Mouse (Mus musculus) kidney, embryonic 16.5 days (tissue): ENCODE measurements around the gene Olfr156. TPM values are rescaled to one million over a fixed set of nuclear protein-coding genes. Genes with fewer than 3 reads are reported as not detected.

ENCODE experiments used
- ATAC-seq: fragments of 200-750 bp; cut with Nextera tagmentation; 2 replicates; pipeline ENCODE4 v1.8.0; 2017; ENCODE audit warnings: moderate TSS enrichment; ENCODE audit not compliant: low FRiP score, low TSS enrichment
- H3K27ac ChIP-seq: fragments of 300-500 bp; sonication (generic); 2 replicates; pipeline ENCODE4 v1.5.1; 2014; ENCODE audit warnings: low read length
- H3K27me3 ChIP-seq: fragments of 300-500 bp; sonication (generic); 2 replicates; pipeline ENCODE4 v1.6.1; 2014; ENCODE audit warnings: low read length, control low read depth, mixed read lengths; ENCODE audit not compliant: insufficient read depth
- H3K36me3 ChIP-seq: fragments of 300-500 bp; sonication (generic); 2 replicates; pipeline ENCODE4 v1.6.1; 2014; ENCODE audit warnings: low read length, control low read depth, mixed read lengths; ENCODE audit not compliant: insufficient read depth
- H3K4me1 ChIP-seq: fragments of 300-500 bp; sonication (generic); 2 replicates; pipeline ENCODE4 v1.6.1; 2014; ENCODE audit warnings: low read length, control low read depth, mixed read lengths; ENCODE audit not compliant: insufficient read depth
- H3K4me2 ChIP-seq: fragments of 300-500 bp; sonication (generic); replicated peaks from 2 replicates; pipeline ENCODE4 v1.6.1; 2014; ENCODE audit warnings: low read depth, low read length
- H3K4me3 ChIP-seq: fragments of 300-500 bp; sonication (generic); 2 replicates; pipeline ENCODE4 v1.5.1; 2014; ENCODE audit warnings: mild to moderate bottlenecking, low read length
- H3K9ac ChIP-seq: fragments of 300-500 bp; sonication (generic); replicated peaks from 2 replicates; pipeline ENCODE4 v1.6.1; 2014; ENCODE audit warnings: low read length
- H3K9me3 ChIP-seq: fragments of 300-500 bp; sonication (generic); 2 replicates; pipeline ENCODE4 v1.6.1; 2016; ENCODE audit warnings: low read length, control low read depth
- WGBS: fragments of 180-500 bp; shearing (Covaris S2); extraction: QIAGEN DNeasy Blood & Tissue Kit; methylation state at CpG from one replicate; pipeline ENCODE4 v1.1.7; 2014; 5-methylcytosine and 5-hydroxymethylcytosine counted together
- polyA plus RNA-seq: library from polyadenylated mRNA; unstranded; fragments of >200 nt; fragmentation: Nextera tagmentation; extraction: Ambion mirVana; gene quantifications from 2 replicates; pipeline ENCODE4 v1.2.1, GENCODE M21; 2015

Olfr156 gene
- polyA plus RNA-seq, result not detected in 2 replicates

DNA sequence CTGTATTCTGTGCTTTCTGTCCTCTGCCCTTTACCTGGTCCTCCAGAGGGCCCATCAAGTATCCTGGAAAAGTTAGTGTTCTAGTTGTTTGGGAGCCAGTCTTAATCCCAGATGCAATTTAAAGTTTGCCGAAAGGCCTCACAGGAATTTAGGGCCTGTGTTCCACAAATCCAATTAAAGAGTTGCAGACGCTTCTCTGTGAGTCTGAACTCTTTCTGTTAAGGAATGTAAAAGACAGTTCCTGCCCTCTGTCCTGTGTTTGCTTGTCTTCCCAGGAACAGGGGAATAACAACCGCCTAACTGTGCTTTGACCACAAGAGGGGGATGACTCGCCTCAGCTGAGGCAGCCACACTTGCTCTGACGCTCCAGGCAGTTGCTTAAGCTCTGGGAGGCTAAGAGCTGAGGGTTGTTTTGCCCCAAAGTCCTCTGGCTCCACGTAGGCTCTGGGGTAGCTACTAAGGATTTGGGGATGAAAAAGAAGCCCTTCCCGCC is at the start of gene Olfr156:
Gene Olfr156 (minus strand): TSS at position 51 of the 493 bp plus-strand sequence.
- H3K27me3 ChIP-seq, result no peaks in the 10 kb centered on the region
- H3K36me3 ChIP-seq, result no peaks in the 10 kb centered on the region
- no peaks in the 10 kb centered on the region for H3K4me1 ChIP-seq
- no peaks in the 10 kb centered on the region for H3K9me3 ChIP-seq
- no peak within 1 kb of the TSS for H3K27ac ChIP-seq
- ATAC-seq, result peak; percentile 57; the same call in 1 of the 2 replicates
- 14% methylated on average over 7 of the region's 7 CpGs for whole genome bisulfite sequencing
- no peak within 1 kb of the TSS for H3K4me2 ChIP-seq
- H3K9ac ChIP-seq, result no peak within 1 kb of the TSS
- H3K4me3 ChIP-seq, result no peak within 1 kb of the TSS

DNA sequence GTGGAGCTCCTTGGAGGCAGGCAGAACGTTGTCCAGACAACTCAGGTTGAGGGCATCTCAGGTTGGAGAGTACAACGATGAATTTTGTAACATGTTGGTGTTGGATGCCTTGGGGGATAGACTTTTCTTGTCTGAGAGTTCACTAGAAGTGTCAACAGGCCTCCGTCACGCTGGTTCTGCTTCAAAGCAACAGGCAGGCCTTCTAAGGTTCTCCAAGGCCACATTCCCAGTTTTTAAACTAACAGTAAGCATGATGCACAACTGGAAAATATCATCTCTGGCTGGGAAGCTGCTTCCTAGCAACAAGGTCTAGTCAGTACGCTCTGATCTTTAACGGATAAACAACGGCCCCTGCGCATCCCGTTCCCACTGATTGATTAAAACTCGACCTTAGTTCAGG is 46.1 kb upstream of the Olfr156 start:
- whole genome bisulfite sequencing, result 75% methylated on average over 10 of the region's 10 CpGs
- ATAC-seq, result no peak
- H3K4me1 ChIP-seq, result peaks cover 5% of the 10 kb centered on the region
- H3K27me3 ChIP-seq, result no peaks in the 10 kb centered on the region
- H3K9ac ChIP-seq, result no peak overlapping the region
- H3K9me3 ChIP-seq, result peaks cover 7% of the 10 kb centered on the region
- no peaks in the 10 kb centered on the region for H3K36me3 ChIP-seq
- H3K4me3 ChIP-seq, result no peak overlapping the region
- H3K4me2 ChIP-seq, result no peak overlapping the region
- no peak overlapping the region for H3K27ac ChIP-seq

GRCm38 (mm10) chr4:43863298-43863697 is 39.6 kb upstream of the Olfr156 start:
- Histone ChIP-seq H3K9me3 (no peaks in the 10 kb centered on the region), H3K4me2 (no peak overlapping the region), H3K36me3 (no peaks in the 10 kb centered on the region), H3K27me3 (no peaks in the 10 kb centered on the region), H3K9ac (no peak overlapping the region), H3K27ac (no peak overlapping the region), H3K4me1 (no peaks in the 10 kb centered on the region), H3K4me3 (no peak overlapping the region)
- no peak for ATAC-seq
- 57% methylated on average over 4 of the region's 4 CpGs for WGBS

DNA sequence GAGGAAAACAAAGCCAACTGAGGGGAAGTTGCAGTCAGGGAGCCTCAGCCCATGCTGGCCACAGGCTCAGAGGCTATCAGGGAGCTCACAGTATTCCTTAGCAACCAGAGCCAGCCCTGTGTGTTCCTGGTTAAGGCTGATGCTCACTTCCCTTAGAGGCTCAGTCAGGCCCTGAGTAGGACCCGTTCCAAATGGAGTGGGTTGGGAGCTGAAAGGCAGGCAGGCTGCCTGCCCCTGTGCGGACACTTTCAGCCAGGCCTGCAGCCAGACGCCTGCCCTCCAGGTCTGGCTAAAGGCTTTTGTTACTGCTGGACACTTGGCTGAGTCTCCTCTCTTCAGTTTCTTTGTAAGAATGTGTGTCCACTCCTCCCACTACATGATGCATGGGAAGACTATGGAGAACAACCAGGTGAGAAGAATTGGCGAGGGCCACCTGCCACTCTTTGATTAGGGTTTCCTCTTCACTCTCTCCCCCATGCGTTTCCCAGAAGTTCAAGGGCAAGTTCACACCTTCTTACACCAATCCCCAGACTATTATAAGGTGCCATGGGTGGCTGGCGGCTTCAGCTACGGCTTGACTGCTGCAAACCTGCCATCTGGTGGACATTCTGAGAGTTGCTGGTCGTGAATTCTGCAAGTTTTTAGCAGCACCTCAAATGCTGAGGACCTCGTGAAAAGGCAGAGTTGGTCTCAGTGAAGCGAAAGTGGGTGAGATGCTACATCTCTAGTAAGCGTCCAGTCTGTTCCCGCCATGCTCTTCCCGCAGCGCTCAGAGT is 37.2 kb upstream of the Olfr156 start:
- Histone ChIP-seq H3K27ac (no peak overlapping the region), H3K36me3 (no peaks in the 10 kb centered on the region), H3K4me1 (no peaks in the 10 kb centered on the region), H3K9ac (no peak overlapping the region), H3K4me3 (no peak overlapping the region), H3K4me2 (no peak overlapping the region), H3K9me3 (no peaks in the 10 kb centered on the region), H3K27me3 (no peaks in the 10 kb centered on the region)
- ATAC-seq, result no peak
- WGBS, result 16% methylated on average over 14 of the region's 14 CpGs

- no peak for ATAC-seq
- Histone ChIP-seq H3K27me3 (no peaks in the 10 kb centered on the region), H3K4me1 (no peaks in the 10 kb centered on the region), H3K4me2 (no peak overlapping the region), H3K4me3 (no peak overlapping the region), H3K9ac (no peak overlapping the region), H3K36me3 (no peaks in the 10 kb centered on the region), H3K27ac (no peak overlapping the region), H3K9me3 (no peaks in the 10 kb centered on the region)
- 75% methylated on average over 10 of the region's 10 CpGs for WGBS
Observed at GRCm38 (mm10) chr4:43859886-43860285, 36.2 kb upstream of the Olfr156 start.

DNA sequence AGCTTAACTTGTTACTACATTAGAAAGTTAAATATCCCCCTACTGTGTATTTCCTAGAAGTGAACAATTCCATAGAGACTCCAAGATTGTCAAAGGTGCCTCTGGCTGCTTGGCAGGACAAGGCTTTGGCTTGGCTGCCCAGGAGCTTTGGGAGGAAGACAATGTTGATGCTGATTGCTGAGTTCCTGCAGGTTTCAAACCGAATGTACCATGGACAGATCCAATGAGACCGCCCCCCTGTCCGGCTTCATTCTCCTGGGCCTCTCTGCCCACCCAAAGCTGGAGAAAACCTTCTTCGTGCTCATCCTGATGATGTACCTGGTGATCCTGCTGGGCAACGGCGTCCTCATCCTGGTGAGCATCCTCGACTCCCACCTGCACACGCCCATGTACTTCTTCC is 30.4 kb upstream of the Olfr156 start:
- no peaks in the 10 kb centered on the region for H3K27me3 ChIP-seq
- WGBS, result 71% methylated on average over 8 of the region's 8 CpGs
- no peak overlapping the region for H3K4me3 ChIP-seq
- no peak overlapping the region for H3K27ac ChIP-seq
- H3K4me2 ChIP-seq, result no peak overlapping the region
- no peaks in the 10 kb centered on the region for H3K36me3 ChIP-seq
- no peak for ATAC-seq
- H3K9me3 ChIP-seq, result no peaks in the 10 kb centered on the region
- no peaks in the 10 kb centered on the region for H3K4me1 ChIP-seq
- no peak overlapping the region for H3K9ac ChIP-seq

DNA sequence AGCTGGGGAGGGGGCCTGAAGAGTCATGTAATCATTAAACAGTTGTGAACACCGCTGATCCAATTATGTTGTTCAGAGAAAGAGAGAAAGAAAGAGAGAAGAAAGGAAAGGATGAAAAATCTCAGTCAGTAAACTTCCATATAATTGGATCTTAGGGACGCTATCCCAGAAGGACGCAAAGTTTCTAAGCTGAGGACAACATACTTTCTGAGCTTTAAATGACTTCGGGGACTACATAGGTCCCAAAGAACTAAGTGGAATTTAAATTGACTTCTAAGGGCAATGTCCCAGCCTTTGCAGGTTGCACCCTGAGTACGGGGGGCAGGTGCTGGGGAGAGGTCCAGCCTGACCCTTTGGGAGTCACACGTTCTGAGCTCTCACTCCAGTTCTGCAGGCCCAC is 27.6 kb upstream of the Olfr156 start, which contains the start of gene Olfr155:
Gene Olfr155 (plus strand): TSS at position 301 of the 400 bp plus-strand sequence.
- no peaks in the 10 kb centered on the region for H3K4me1 ChIP-seq
- 84% methylated on average over 6 of the region's 6 CpGs for WGBS
- no peaks in the 10 kb centered on the region for H3K9me3 ChIP-seq
- H3K27ac ChIP-seq, result no peak within 1 kb of the TSS
- no peak within 1 kb of the TSS for H3K4me3 ChIP-seq
- H3K36me3 ChIP-seq, result no peaks in the 10 kb centered on the region
- no peak for ATAC-seq
- no peak within 1 kb of the TSS for H3K9ac ChIP-seq
- H3K4me2 ChIP-seq, result no peak within 1 kb of the TSS
- no peaks in the 10 kb centered on the region for H3K27me3 ChIP-seq

DNA sequence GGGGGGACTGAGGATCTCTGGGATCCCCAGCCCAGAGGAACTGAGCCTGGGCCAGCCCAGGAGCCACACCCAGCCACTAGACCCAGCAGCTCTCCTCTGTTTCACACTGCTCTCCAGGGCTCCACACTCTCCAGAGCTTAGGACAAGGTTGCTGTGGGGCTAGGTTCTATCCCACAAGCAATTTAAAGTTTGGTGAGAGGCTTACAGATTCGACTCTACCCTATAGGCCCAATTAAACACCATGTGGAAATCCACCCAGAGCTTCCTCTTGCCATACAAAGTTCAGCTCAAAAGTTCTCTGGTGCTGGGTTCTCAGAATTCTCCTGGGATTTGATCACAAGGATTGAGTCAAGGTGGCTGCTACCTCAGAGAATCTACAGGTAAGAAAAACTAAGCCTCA is 16.4 kb upstream of the Olfr156 start, which contains the start of gene Olfr157:
Gene Olfr157 (minus strand): TSS at position 101 of the 400 bp plus-strand sequence.
- H3K9ac ChIP-seq, result no peak within 1 kb of the TSS
- WGBS, result 61% methylated on average over 1 of the region's 1 CpGs
- H3K9me3 ChIP-seq, result peaks cover 3% of the 10 kb centered on the region; the same call in 1 of the 2 replicates
- no peaks in the 10 kb centered on the region for H3K27me3 ChIP-seq
- ATAC-seq, result no peak
- H3K36me3 ChIP-seq, result no peaks in the 10 kb centered on the region
- no peak within 1 kb of the TSS for H3K4me3 ChIP-seq
- no peak within 1 kb of the TSS for H3K27ac ChIP-seq
- no peaks in the 10 kb centered on the region for H3K4me1 ChIP-seq
- no peak within 1 kb of the TSS for H3K4me2 ChIP-seq

DNA sequence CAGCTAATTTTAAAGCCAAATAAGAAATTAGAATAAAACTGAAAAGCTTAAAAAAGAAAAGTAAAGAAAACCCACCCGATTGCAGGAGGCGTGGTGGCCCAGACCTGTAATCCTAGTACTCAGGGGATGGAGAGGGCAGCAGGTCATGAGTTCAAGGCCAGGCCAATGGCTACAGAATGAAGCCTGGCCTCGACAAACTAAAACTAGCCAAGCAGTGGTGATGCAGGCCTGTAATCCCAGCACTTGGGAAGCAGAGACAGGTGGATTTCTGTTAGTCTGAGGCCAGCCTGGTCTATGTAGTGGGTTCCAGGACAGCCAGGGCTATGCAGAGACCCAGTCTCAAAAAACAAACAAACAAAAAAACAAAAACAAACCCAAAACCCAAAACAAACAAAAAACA is 14.6 kb upstream of the Olfr156 start:
- Histone ChIP-seq H3K4me2 (no peak overlapping the region), H3K27me3 (no peaks in the 10 kb centered on the region), H3K9me3 (no peaks in the 10 kb centered on the region), H3K4me1 (no peaks in the 10 kb centered on the region), H3K27ac (no peak overlapping the region), H3K9ac (no peak overlapping the region), H3K36me3 (no peaks in the 10 kb centered on the region), H3K4me3 (no peak overlapping the region)
- no peak for ATAC-seq
- WGBS, result 59% methylated on average over 3 of the region's 3 CpGs

DNA sequence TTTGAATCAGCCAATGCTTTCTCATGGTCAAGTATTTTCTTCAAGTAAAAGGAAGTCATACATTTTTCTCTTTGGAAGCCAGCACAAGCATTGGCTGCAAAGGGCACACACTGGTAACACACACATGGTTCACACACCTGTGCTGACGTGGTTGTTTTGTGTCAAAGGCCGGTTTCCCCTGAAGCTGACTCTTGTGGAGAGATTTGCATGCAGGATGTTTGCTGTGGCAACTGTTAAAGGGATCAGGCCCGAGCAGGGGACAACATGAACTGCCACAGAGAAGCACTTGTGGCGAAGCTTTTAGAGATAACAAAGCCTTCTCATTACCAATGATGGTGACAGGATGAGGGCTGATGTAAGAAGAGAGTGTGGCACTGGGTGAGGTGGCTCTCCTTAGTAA is 11.1 kb upstream of the Olfr156 start:
- H3K27me3 ChIP-seq, result no peaks in the 10 kb centered on the region
- no peak overlapping the region for H3K4me2 ChIP-seq
- WGBS, result 81% methylated on average over 4 of the region's 4 CpGs
- no peaks in the 10 kb centered on the region for H3K9me3 ChIP-seq
- ATAC-seq, result no peak
- H3K4me1 ChIP-seq, result no peaks in the 10 kb centered on the region
- H3K36me3 ChIP-seq, result no peaks in the 10 kb centered on the region
- no peak overlapping the region for H3K9ac ChIP-seq
- no peak overlapping the region for H3K27ac ChIP-seq
- H3K4me3 ChIP-seq, result no peak overlapping the region
